In genomic region chr8:3628014-3628413, GRCm38 (mm10) we compare ENCODE assay signal across 8 mouse cellular contexts. TPM values are rescaled to one million over a fixed set of nuclear protein-coding genes. Genes with fewer than 3 reads are reported as not detected.
DNase-seq lines count a peak whose midpoint lies in the region; ATAC-seq and TF ChIP-seq lines count a peak whose summit lies in the region.

No protein-coding gene starts in this region.

- H3K27ac ChIP-seq in midbrain, embryonic 14.5 days (replicated peaks; ENCODE audit: low read depth, low read length): no peak overlapping the region
- no peak overlapping the region for H3K27ac ChIP-seq in midbrain, embryonic 16.5 days (ENCODE audit: low read length)
- H3K27ac ChIP-seq in intestine, postnatal 0 days (ENCODE audit: low read depth, low read length): no peak overlapping the region

- H3K4me3 ChIP-seq in midbrain, embryonic 14.5 days (replicated peaks; ENCODE audit: low read depth, low read length): no peak overlapping the region
- no peak overlapping the region for H3K4me3 ChIP-seq in midbrain, embryonic 16.5 days (ENCODE audit: low read depth, low read length)
- H3K4me3 ChIP-seq in intestine, postnatal 0 days (ENCODE audit: low read depth, low read length): no peak overlapping the region

- H3K9me3 ChIP-seq in midbrain, embryonic 14.5 days (ENCODE audit: control insufficient read depth, low read length): no peaks in the 10 kb centered on the region
- no peaks in the 10 kb centered on the region for H3K9me3 ChIP-seq in midbrain, embryonic 16.5 days (replicated peaks; ENCODE audit: control insufficient read depth, low read length, poor library complexity, severe bottlenecking)
- no peaks in the 10 kb centered on the region for H3K9me3 ChIP-seq in intestine, postnatal 0 days (ENCODE audit: control insufficient read depth)

- H3K4me1 ChIP-seq in midbrain, embryonic 14.5 days (ENCODE audit: control insufficient read depth, insufficient read depth, low read length): peaks cover 10% of the 10 kb centered on the region; the same call in 1 of the 2 replicates
- peaks cover 8% of the 10 kb centered on the region for H3K4me1 ChIP-seq in midbrain, embryonic 16.5 days (ENCODE audit: control insufficient read depth, insufficient read depth, low read length)
- H3K4me1 ChIP-seq in intestine, postnatal 0 days (replicated peaks; ENCODE audit: control insufficient read depth, insufficient read depth, low read length): no peaks in the 10 kb centered on the region; the same call in 1 of the 2 replicates

- H3K4me2 ChIP-seq in midbrain, embryonic 14.5 days (ENCODE audit: low read length): no peak overlapping the region
- no peak overlapping the region for H3K4me2 ChIP-seq in midbrain, embryonic 16.5 days (ENCODE audit: low read length)
- no peak overlapping the region for H3K4me2 ChIP-seq in intestine, postnatal 0 days (replicated peaks; ENCODE audit: low read depth)

- 27% methylated on average over 5 of the region's 5 CpGs for WGBS in midbrain, embryonic 14.5 days
- 38% methylated on average over 5 of the region's 5 CpGs for WGBS in midbrain, embryonic 16.5 days
- WGBS in intestine, postnatal 0 days: 23% methylated on average over 5 of the region's 5 CpGs

- H3K9ac ChIP-seq in midbrain, embryonic 14.5 days (replicated peaks; ENCODE audit: low read length): no peak overlapping the region
- H3K9ac ChIP-seq in midbrain, embryonic 16.5 days (ENCODE audit: low read depth, low read length): no peak overlapping the region
- H3K9ac ChIP-seq in intestine, postnatal 0 days (ENCODE audit: low read depth, low read length): no peak overlapping the region

- no peaks in the 10 kb centered on the region for H3K36me3 ChIP-seq in midbrain, embryonic 14.5 days (ENCODE audit: control insufficient read depth, insufficient read depth, low read length)
- H3K36me3 ChIP-seq in midbrain, embryonic 16.5 days (ENCODE audit: control insufficient read depth, insufficient read depth, low read length): no peaks in the 10 kb centered on the region
- H3K36me3 ChIP-seq in intestine, postnatal 0 days (ENCODE audit: control insufficient read depth, insufficient read depth): no peaks in the 10 kb centered on the region; the same call in 1 of the 2 replicates

- H3K27me3 ChIP-seq in midbrain, embryonic 14.5 days (ENCODE audit: control insufficient read depth, insufficient read depth, low read length): peaks cover 3% of the 10 kb centered on the region; the same call in 1 of the 2 replicates
- H3K27me3 ChIP-seq in midbrain, embryonic 16.5 days (ENCODE audit: control insufficient read depth, insufficient read depth, low read depth, low read length): peaks cover 10% of the 10 kb centered on the region
- H3K27me3 ChIP-seq in intestine, postnatal 0 days (replicated peaks; ENCODE audit: control insufficient read depth, insufficient read depth, low read length): no peaks in the 10 kb centered on the region

- ATAC-seq in midbrain, embryonic 14.5 days (ENCODE audit: low FRiP score, low TSS enrichment): no peak
- no peak for ATAC-seq in midbrain, embryonic 16.5 days
- ATAC-seq in intestine, postnatal 0 days: peak; percentile 32; the same call in 1 of the 2 replicates
- ATAC-seq in neutrophil, adult 5-6 weeks (ENCODE audit: extremely low read depth, insufficient number of reproducible peaks, low FRiP score, poor library complexity, severe bottlenecking): peak; percentile 57

- peak; percentile 72 for TF ChIP-seq CTCF in intestine, postnatal 0 days (IDR thresholded peaks at IDR 0.05; ENCODE audit: low read depth)

- DNase-seq in cerebellum, postnatal 14 days: peak; percentile 57 to 71
- no peak for DNase-seq in cerebellum, adult 11-12 months
- DNase-seq in midbrain, embryonic 14.5 days: peak; percentile 50
- DNase-seq in MN1 (ENCODE audit: low spot score): no peak
- DNase-seq in cerebellum, adult 9-10 months: no peak

RNA-seq across cellular contexts. Expression of gene Pcp2, which starts 2.7 kb away (rescaled TPM):
- 6.5 and 12.4 TPM in 2 replicates for polyA plus RNA-seq in midbrain, embryonic 14.5 days (2014; fragmentation: Nextera tagmentation; extraction: Ambion mirVana)
- polyA plus RNA-seq in midbrain, embryonic 16.5 days (2015; fragmentation: Nextera tagmentation; extraction: Ambion mirVana): 1.7 and 2.5 TPM in 2 replicates
- polyA plus RNA-seq in intestine, postnatal 0 days (2015; fragmentation: Nextera tagmentation; extraction: Ambion mirVana): not detected in 2 replicates
- total RNA-seq in neutrophil, adult 5-6 weeks (2017): 0.86 TPM in 1 of 2 replicates, not detected in the other

RNA-seq across cellular contexts. Expression of gene Stxbp2, which starts 2.7 kb away (rescaled TPM):
- polyA plus RNA-seq in midbrain, embryonic 14.5 days (2014; fragmentation: Nextera tagmentation; extraction: Ambion mirVana): 21.3 and 26.6 TPM in 2 replicates
- polyA plus RNA-seq in midbrain, embryonic 16.5 days (2015; fragmentation: Nextera tagmentation; extraction: Ambion mirVana): 41.4 and 46.2 TPM in 2 replicates
- polyA plus RNA-seq in intestine, postnatal 0 days (2015; fragmentation: Nextera tagmentation; extraction: Ambion mirVana): 163 and 185 TPM in 2 replicates
- total RNA-seq in neutrophil, adult 5-6 weeks (2017): 223 and 277 TPM in 2 replicates

RNA-seq across cellular contexts. Expression of gene Pet100, which starts 6.7 kb away (rescaled TPM):
- polyA plus RNA-seq in midbrain, embryonic 14.5 days (2014; fragmentation: Nextera tagmentation; extraction: Ambion mirVana): 95.5 and 103 TPM in 2 replicates
- 63.5 and 68.0 TPM in 2 replicates for polyA plus RNA-seq in midbrain, embryonic 16.5 days (2015; fragmentation: Nextera tagmentation; extraction: Ambion mirVana)
- 152 TPM in 2 replicates for polyA plus RNA-seq in intestine, postnatal 0 days (2015; fragmentation: Nextera tagmentation; extraction: Ambion mirVana)
- 153 and 163 TPM in 2 replicates for total RNA-seq in neutrophil, adult 5-6 weeks (2017)

RNA-seq across cellular contexts. Expression of gene Xab2, which starts 6.9 kb away (rescaled TPM):
- 47.5 and 51.1 TPM in 2 replicates for polyA plus RNA-seq in midbrain, embryonic 14.5 days (2014; fragmentation: Nextera tagmentation; extraction: Ambion mirVana)
- polyA plus RNA-seq in midbrain, embryonic 16.5 days (2015; fragmentation: Nextera tagmentation; extraction: Ambion mirVana): 51.8 and 52.4 TPM in 2 replicates
- 16.8 and 17.5 TPM in 2 replicates for polyA plus RNA-seq in intestine, postnatal 0 days (2015; fragmentation: Nextera tagmentation; extraction: Ambion mirVana)
- total RNA-seq in neutrophil, adult 5-6 weeks (2017): 70.3 and 73.1 TPM in 2 replicates

RNA-seq across cellular contexts. Expression of gene Retn, which starts 27.6 kb away (rescaled TPM):
- 0.70 TPM in 1 of 2 replicates, not detected in the other for polyA plus RNA-seq in midbrain, embryonic 14.5 days (2014; fragmentation: Nextera tagmentation; extraction: Ambion mirVana)
- 0.33 and 1.0 TPM in 2 replicates for polyA plus RNA-seq in midbrain, embryonic 16.5 days (2015; fragmentation: Nextera tagmentation; extraction: Ambion mirVana)
- polyA plus RNA-seq in intestine, postnatal 0 days (2015; fragmentation: Nextera tagmentation; extraction: Ambion mirVana): not detected in 2 replicates
- total RNA-seq in neutrophil, adult 5-6 weeks (2017): 16.1 and 19.3 TPM in 2 replicates

Comparison
In these comparisons a context has a peak if more than half of its experiments do, and no peak if none do; other contexts are left out.
1. DNase-seq: peak in cerebellum, postnatal 14 days (2 of 2) and midbrain, embryonic 14.5 days (single experiment); none in cerebellum, adult 11-12 months (single experiment), MN1 (single experiment) and cerebellum, adult 9-10 months (single experiment).
2. ATAC-seq: peak in intestine, postnatal 0 days (single experiment) and neutrophil, adult 5-6 weeks (single experiment); none in midbrain, embryonic 14.5 days (single experiment) and midbrain, embryonic 16.5 days (single experiment).